Mouse (Mus musculus) G1E-ER4 (cell line): Measurements from ENCODE around the gene Yif1a. TPM values are rescaled to one million over a fixed set of nuclear protein-coding genes. Genes with fewer than 3 reads are reported as not detected.

Experiments used
- GATA1 ChIP-seq: IDR thresholded peaks from one replicate; pipeline ENCODE4 v1.8.0; 2012; ENCODE audit warnings: low read length, inconsistent platforms
- polyA plus RNA-seq: library from polyadenylated mRNA; stranded (reverse); fragments of >175 nt; gene quantifications from 2 replicates; pipeline ENCODE4 v1.2.3, GENCODE M21; 2012

Gene Yif1a
- polyA plus RNA-seq = 19.4 and 22.6 TPM in 2 replicates

DNA sequence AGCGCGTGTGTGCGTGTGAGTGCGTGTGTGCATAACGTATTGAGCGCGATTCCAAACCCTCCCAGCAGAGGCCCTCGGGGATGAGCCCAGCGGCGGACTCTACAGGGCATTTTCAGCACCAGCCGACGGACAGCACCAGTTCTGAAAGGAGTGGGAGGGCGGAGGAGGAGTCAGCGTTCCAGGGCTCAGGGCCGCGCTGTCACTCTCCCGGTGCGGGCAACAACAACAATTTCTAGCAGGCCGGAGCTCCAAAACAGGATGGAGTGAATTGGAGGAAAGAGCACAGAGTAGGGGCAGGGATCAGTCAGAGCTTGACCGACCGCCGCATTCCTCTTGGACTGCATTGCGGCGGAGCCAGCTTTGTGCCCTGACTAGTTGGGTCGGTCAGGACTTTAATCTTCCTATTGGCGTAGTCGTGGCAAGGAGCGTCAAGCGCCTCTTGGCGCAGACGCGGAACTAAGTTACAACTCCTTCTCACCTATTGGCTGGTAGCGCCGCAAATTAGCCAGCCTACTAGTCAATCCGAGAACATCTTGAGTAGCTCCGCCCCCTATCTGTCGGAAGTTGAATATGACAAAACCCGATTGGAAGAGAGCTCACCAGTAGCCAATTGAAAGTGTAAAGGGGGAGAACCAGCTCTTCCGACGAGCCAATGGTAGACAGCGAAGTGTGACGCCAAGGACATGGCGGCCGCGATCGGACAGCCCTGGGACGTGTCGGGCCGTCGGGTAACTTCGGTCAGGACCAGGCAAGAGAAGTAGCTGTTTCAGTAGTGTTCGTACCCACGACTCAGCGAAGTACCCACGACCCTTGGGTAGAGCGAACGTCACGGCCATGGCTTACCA lies at the start of gene Yif1a:
Gene Yif1a, plus strand, starts transcription at position 655 of the 845 bp plus-strand sequence.
- TF ChIP-seq GATA1 = no peak

DNA sequence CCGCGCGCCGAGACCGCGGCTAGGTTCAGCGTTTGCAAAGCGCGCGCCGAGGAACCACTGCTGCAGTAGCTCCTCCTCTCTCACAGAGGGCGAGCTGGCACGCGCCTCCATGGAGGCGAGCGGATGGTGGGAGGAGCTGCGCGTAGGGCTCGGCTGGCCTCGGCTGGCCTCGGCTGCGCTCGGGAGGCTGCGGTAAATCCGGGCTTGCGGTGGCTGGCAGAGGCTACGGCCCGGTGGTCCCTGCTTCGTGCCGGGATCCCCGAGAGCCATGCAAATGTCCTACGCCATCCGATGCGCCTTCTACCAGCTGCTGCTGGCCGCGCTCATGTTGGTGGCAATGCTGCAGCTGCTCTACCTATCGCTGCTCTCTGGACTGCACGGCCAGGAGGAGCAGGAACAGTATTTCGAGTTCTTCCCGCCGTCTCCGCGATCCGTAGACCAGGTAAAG lies 49.6 kb upstream of the Yif1a start, which contains the start of the genes B4gat1 and AC124502.3:
Gene B4gat1, plus strand, starts transcription at position 118 of the 448 bp plus-strand sequence.
Gene AC124502.3, plus strand, starts transcription at position 183 of the 448 bp plus-strand sequence.
- TF ChIP-seq GATA1 = no peak

DNA sequence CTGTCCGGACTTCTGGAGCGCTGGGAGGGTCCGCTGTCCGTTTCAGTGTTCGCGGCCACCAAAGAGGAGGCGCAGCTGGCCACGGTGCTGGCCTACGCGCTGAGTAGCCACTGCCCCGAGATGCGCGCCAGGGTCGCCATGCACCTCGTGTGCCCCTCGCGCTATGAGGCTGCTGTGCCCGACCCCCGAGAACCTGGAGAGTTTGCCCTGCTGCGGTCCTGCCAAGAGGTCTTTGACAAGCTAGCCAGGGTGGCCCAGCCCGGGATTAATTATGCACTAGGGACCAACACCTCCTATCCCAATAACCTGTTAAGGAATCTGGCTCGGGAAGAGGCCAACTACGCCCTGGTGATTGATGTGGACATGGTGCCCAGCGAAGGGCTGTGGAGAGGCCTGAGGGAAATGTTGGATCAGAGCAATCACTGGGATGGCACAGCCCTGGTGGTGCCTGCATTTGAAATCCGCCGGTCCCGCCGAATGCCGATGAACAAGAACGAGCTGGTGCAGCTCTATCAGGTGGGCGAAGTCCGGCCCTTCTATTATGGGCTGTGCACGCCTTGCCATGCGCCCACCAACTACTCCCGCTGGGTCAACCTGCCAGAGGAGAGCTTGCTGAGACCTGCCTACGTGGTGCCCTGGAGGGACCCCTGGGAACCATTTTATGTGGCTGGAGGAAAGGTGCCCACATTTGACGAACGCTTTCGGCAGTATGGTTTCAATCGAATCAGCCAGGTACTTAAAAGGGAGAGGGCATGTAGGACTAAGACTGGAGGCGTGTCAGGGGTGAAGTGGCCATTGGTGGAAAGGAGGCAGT lies 48.8 kb upstream of the Yif1a start:
- TF ChIP-seq GATA1 = no peak

DNA sequence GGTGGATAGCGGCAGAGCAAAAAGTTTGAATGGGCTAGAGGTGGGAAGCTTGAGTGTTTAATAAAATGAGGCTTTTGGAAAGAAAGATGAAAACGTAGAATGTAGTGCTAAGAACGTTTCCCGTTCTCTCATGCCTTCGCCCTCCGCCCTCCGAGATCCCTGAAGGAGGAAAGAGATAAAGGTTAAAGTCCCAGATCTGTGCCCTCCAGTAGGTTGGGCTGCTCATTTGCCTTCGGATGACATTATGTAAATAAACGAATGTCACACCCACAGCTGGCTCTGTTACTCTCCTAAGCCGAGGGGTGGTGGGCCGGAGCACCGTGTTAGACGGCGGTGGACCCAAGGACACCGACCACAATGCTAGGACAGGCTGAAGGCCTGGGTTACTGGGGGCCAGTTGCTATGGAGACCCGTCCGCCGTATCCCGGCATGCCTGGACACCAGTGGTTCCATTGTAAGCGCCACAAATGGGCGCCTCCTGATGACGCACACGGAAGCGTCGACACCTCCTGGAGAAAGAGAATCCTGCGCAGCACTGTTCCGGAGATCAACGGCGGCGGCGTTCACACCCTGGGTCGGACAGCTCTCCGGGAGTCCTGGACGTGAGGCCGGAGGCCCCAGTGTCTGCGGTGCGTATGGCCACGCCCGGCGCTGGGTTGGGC lies 47.3 kb upstream of the Yif1a start, which contains the start of gene Brms1:
Gene Brms1, plus strand, starts transcription at position 493 of the 662 bp plus-strand sequence.
- TF ChIP-seq GATA1 = no peak

DNA sequence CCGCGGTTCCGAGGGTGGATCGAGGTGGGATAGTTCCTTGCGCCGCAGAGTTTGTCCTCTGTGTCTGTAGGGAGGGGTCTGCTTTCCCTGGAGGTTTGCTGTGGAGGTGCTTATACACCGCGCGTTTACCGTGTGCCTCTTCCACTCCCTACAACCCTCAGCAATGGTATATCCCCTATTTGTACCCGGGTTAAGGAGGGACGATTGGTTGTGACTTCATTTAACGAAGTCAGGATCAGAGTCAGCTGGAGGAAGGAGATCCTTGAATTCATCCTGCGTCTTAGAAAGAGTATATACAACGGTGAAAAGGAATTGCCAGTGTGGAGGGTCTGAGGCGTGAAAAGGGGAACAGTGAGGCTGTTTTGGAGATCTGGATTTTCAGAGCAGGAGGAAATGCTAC lies 46.8 kb upstream of the Yif1a start:
- no peak for TF ChIP-seq GATA1

DNA sequence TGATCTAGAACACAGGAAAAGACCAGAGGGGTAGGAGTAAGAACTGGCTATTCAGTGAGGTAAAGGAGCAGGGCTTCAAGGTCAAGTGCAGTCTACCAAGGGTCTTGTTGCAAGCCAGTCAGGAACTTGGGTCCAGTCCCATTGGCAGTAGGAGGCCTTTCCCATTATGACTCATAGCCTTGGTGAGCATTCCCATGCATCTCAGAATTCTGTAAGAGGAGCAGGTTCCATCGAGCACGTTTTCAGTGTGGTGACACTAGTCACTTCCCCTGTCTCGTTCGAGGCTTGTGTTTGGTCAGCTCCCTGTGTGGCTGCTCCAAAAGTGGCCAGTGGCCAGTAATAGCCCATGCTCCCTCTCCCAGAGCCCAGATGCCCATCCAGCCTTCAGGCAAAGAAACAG lies 42.8 kb upstream of the Yif1a start:
- no peak for TF ChIP-seq GATA1

DNA sequence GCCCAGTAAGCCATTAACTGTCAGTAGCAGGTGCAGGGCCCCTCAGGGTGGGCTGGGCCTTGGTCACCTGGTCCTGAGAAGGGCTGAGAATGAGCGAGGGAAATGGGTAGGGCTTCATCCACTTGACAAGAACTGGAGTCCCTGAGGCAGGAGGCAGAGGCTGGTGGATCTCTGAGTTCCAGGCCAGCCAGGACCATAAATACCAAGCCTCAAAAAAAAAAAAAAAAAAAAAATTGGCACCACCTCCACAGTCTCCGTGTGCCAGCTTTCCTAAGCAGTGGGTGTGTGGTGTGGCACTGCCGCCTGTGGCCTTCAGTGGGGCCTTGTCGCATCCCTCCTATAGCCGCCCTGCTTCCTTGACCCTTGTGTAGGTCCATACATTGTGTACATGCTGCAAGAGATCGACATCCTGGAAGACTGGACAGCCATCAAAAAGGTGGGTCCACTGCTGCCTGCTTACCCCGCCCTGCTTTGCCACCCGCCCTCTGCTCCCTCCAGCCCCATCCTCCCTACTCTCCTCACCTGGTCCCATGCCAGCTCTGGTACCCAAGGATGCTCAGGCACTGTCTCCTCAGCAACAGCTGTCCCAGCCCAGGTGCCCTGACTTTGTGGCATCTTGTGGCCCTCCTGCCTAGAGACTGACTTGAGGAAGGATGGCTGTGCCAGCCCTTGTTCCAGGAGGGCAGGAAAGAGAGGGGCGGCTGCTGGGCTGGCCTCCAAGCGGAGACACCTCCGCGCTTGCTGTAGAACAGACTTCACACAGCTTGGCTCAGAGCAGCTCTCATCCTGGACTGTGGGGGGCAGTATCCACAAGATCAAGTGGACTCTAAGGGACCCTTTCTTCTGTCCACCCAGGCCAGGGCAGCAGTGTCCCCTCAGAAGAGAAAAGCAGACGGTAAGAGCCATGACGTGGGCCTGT lies 39.9 kb upstream of the Yif1a start:
- TF ChIP-seq GATA1 = no peak

DNA sequence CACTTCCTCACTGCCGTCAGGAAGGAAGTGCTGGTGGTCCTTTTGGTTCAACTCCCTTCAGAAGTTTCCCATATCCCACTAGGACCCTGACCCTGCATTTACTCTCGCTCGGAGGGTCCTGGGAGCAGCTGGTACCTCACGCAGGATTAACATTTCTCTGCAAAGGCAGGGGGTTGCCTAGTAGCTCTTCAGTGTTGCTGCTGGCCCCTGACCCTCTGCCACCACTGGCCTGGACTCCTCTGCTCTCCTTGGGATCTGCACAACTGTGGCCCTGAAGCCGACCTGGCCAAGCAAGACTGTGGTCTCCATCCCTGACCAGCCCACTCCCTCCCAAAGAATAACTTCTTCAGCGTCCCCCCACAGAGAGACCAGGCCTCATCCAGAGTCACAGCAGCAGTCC lies 39.0 kb upstream of the Yif1a start:
- no peak for TF ChIP-seq GATA1

DNA sequence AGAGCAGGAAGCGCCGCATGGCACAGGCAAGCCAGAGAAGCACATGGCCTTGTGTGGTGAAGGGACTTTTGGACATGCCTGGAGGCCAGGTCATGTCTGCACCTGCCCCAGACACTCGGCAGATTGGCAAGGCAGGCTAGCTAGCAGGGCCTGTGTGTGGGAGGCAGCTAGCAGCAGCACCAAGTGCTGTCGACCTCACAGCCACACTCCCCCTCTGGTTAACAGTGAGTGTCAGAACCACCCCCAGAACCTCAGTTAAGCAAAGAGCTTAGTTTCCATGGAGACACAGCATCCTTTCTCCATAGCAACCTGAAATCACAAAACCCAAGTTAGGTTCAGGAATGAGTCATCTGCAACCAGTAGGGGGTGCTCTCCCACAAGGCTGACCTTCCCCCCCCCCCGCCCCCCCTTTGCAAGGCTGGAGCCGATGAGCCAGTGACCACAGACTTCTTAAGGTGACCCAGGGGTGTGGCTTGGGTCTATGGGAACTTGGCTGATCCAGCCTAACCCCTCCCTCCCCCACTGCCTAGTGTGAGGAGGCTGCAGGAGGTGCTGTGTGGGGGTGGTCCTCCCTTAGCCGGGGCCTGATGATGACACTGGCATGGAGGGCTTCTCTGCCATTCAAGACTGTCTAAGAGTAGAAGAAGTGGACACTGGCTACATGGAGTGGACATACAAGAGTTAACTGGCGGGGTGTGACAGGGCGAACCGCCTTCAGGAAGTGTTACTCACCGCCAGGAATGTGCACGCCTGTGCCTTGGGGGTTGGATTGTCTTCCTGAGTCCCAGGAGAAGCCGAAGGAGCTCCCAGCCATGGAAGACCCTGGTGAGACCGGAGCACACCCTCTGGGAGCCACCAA lies 38.1 kb upstream of the Yif1a start, which contains the start of gene Rin1:
Gene Rin1, plus strand, starts transcription at position 435 of the 859 bp plus-strand sequence.
- no peak for TF ChIP-seq GATA1

DNA sequence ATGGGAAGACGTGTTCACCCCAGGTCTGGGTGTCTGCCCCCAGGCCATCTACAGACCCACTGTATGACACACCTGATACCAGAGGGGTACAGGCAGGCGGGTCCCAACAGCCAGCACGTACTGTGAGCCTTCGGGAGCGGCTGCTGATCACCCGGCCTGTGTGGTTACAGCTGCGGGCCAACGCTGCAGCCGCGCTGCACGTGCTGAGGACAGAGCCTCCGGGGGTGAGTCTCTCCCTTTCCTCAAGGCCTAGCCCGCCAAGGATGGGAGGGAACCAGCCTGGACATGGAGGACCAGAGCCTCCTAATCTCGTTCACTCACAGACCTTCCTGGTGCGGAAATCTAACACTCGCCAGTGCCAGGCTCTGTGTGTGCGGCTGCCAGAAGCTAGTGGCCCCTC lies 37.3 kb upstream of the Yif1a start:
- no peak for TF ChIP-seq GATA1

DNA sequence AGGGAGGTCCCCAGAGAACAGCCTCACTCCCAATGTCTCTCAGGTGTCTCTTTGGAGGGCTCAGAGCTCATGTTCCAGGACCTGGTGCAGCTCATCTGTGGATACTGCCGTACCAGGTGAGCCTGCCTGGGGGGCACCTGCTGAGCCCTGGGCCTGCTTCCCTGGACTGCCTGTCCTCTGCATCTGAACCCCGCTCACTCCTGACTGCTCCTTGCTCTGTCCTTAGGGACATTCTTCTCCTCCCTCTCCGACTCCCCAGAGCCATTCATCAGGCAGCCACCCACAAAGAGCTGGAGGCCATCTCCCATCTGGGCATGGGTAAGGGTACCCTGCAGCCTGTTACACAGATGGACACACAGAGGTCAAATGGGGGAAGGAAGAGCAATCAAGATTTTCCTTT lies 36.8 kb upstream of the Yif1a start:
- TF ChIP-seq GATA1 = no peak

DNA sequence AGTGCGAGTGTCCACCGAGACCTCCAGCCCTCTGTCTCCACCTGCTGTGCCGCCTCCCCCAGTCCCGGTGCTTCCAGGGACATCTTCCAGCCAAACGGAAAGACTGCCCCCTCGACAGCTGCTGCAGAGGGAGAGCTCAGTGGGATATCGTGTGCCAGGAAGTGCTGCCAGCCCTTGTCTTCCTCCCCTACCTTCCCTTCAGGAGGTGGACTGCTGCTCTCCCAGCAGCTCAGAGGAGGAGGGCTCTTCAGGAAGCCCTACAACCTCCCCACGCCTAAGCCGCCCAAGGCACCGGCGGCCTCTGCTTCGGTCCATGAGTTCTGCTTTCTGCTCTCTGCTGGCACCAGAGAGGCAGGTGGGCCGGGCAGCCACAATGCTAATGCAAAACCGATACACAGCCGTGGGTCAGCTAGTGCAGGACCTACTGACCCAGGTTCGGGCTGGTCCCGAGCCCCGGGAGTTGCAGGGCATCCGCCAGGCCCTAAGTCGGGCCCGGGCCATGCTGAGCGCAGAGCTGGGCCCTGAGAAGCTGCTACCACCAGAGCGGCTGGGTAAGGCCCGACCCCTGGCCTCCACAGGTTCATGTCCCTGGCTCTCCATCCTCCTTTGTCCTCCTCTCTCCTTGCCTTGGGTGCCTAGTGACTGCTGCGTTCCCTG lies 36.0 kb upstream of the Yif1a start:
- no peak for TF ChIP-seq GATA1

DNA sequence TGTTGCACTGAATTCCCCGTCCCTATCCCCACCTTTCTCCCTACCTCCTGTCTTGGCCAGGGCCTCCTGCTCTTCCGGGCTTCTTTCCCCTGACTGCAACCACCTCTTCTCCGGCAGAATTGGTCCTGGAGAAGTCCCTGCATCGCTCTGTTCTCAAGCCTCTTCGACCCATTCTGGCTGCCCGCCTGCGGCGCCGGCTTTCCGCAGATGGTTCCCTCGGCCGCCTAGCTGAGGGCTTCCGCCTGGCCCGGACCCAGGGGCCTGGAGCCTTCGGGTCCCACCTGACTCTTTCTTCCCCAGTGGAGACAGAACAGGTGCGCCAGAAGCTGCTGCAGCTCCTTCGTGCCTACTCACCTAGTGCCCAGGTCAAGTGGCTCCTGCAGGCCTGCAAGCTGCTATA lies 35.5 kb upstream of the Yif1a start:
- TF ChIP-seq GATA1 = no peak
